Mouse (Mus musculus) heart, embryonic 11.5 days (tissue): Measurements from ENCODE around the gene Nufip1. TPM values are rescaled to one million over a fixed set of nuclear protein-coding genes. Genes with fewer than 3 reads are reported as not detected.
"Not testable (repeated sequence)": the region's sequence is repeated elsewhere in the genome, so short reads cannot be mapped to it uniquely, and the experiment has no call there.

Source experiments
- ATAC-seq: fragments of 200-750 bp; cut with Nextera tagmentation; replicated peaks from 2 replicates; pipeline ENCODE4 v1.8.0; 2017; ENCODE audit warnings: moderate library complexity; ENCODE audit not compliant: insufficient number of reproducible peaks, low FRiP score, low TSS enrichment
- H3K27ac ChIP-seq: fragments of 300-500 bp; sonication (generic); 2 replicates; pipeline ENCODE4 v1.5.1; 2014; ENCODE audit warnings: mild to moderate bottlenecking, low read depth, low read length
- H3K27me3 ChIP-seq: fragments of 300-500 bp; sonication (generic); 2 replicates; pipeline ENCODE4 v1.6.1; 2014; ENCODE audit warnings: mild to moderate bottlenecking, low read length, mixed read lengths; ENCODE audit not compliant: control insufficient read depth, insufficient read depth
- H3K36me3 ChIP-seq: fragments of 300-500 bp; sonication (generic); 2 replicates; pipeline ENCODE4 v1.6.1; 2014; ENCODE audit warnings: mild to moderate bottlenecking, low read length, moderate library complexity, mixed read lengths; ENCODE audit not compliant: control insufficient read depth, insufficient read depth
- H3K4me1 ChIP-seq: fragments of 300-500 bp; sonication (generic); 2 replicates; pipeline ENCODE4 v1.6.1; 2014; ENCODE audit warnings: low read length; ENCODE audit not compliant: control insufficient read depth, insufficient read depth
- H3K4me2 ChIP-seq: fragments of 300-500 bp; sonication (generic); 2 replicates; pipeline ENCODE4 v1.6.1; 2014; ENCODE audit warnings: mild to moderate bottlenecking, moderate library complexity
- H3K4me3 ChIP-seq: fragments of 300-500 bp; sonication (generic); 2 replicates; pipeline ENCODE4 v1.5.1; 2014; ENCODE audit warnings: low read depth, low read length
- H3K9ac ChIP-seq: fragments of 300-500 bp; sonication (generic); 2 replicates; pipeline ENCODE4 v1.6.1; 2014; ENCODE audit warnings: mild to moderate bottlenecking, low read depth, low read length, moderate library complexity
- H3K9me3 ChIP-seq: fragments of 300-500 bp; sonication (generic); replicated peaks from 2 replicates; pipeline ENCODE4 v1.6.1; 2016; ENCODE audit warnings: low read length; ENCODE audit not compliant: control insufficient read depth
- WGBS: fragments of 180-500 bp; shearing (Covaris S2); extraction: QIAGEN DNeasy Blood & Tissue Kit; methylation state at CpG from one replicate; pipeline ENCODE4 v1.1.7; 2014; ENCODE audit not compliant: insufficient replicate concordance; 5-methylcytosine and 5-hydroxymethylcytosine counted together
- polyA plus RNA-seq: library from polyadenylated mRNA; unstranded; fragments of >200 nt; fragmentation: Nextera tagmentation; extraction: Ambion mirVana; gene quantifications from 2 replicates; pipeline ENCODE4 v1.2.1, GENCODE M21; 2014

Gene Nufip1
- polyA plus RNA-seq, 1 experiment from 2014 or later: 11.4 TPM

- no peaks in the 10 kb centered on the region for H3K27me3 ChIP-seq
- no peak overlapping the region for H3K9ac ChIP-seq
- H3K9me3 ChIP-seq: no peaks in the 10 kb centered on the region
- no peak overlapping the region for H3K4me3 ChIP-seq
- no peaks in the 10 kb centered on the region for H3K36me3 ChIP-seq
- WGBS: 54% methylated on average over 5 of the region's 5 CpGs
- H3K27ac ChIP-seq: no peak overlapping the region
- no peak overlapping the region for H3K4me2 ChIP-seq
- H3K4me1 ChIP-seq: no peaks in the 10 kb centered on the region
- ATAC-seq: no peak
Measured at GRCm38 (mm10) chr14:76158192-76158785, 47.6 kb downstream of the Nufip1 start.

- H3K36me3 ChIP-seq: not testable (repeated sequence)
Measured at GRCm38 (mm10) chr14:76160580-76160979, 49.9 kb downstream of the Nufip1 start.

GRCm38 (mm10) chr14:76164236-76164635 lies 53.5 kb downstream of the Nufip1 start:
- no peak overlapping the region for H3K4me3 ChIP-seq
- no peaks in the 10 kb centered on the region for H3K9me3 ChIP-seq
- H3K9ac ChIP-seq: no peak overlapping the region
- H3K4me2 ChIP-seq: no peak overlapping the region
- 0 out of 2 replicates have a peak, but pooled peaks cover 3% of the 10 kb centered on the region for H3K27me3 ChIP-seq
- WGBS: 35% methylated on average over 11 of the region's 11 CpGs
- no peaks in the 10 kb centered on the region for H3K4me1 ChIP-seq
- ATAC-seq: no peak
- no peaks in the 10 kb centered on the region for H3K36me3 ChIP-seq
- no peak overlapping the region for H3K27ac ChIP-seq

More at GRCm38 (mm10) chr14:76160580-76160979, 49.9 kb downstream of the Nufip1 start:
- not testable (repeated sequence) for H3K4me1 ChIP-seq, H3K27ac ChIP-seq, ATAC-seq, H3K9me3 ChIP-seq, H3K4me3 ChIP-seq, H3K9ac ChIP-seq, H3K27me3 ChIP-seq, H3K4me2 ChIP-seq
- 73% methylated on average over 5 of the region's 6 CpGs for WGBS

GRCm38 (mm10) chr14:76164904-76165755 lies 54.4 kb downstream of the Nufip1 start:
- H3K4me2 ChIP-seq: peak overlapping the region; percentile 60
- WGBS: 18% methylated on average over 32 of the region's 32 CpGs
- ATAC-seq: no peak
- no peaks in the 10 kb centered on the region for H3K36me3 ChIP-seq
- no peaks in the 10 kb centered on the region for H3K4me1 ChIP-seq
- H3K27me3 ChIP-seq: 0 out of 2 replicates have a peak, but pooled peaks cover 3% of the 10 kb centered on the region
- H3K27ac ChIP-seq: no peak overlapping the region
- H3K4me3 ChIP-seq: peak overlapping the region; percentile 30
- H3K9me3 ChIP-seq: no peaks in the 10 kb centered on the region
- peak overlapping the region; percentile 46; the same call in 1 of the 2 replicates for H3K9ac ChIP-seq

GRCm38 (mm10) chr14:76169876-76170466 lies 59.3 kb downstream of the Nufip1 start:
- Histone ChIP-seq H3K4me3 (no peak overlapping the region), H3K9me3 (no peaks in the 10 kb centered on the region), H3K4me1 (no peaks in the 10 kb centered on the region), H3K4me2 (no peak overlapping the region), H3K36me3 (no peaks in the 10 kb centered on the region), H3K27me3 (no peaks in the 10 kb centered on the region), H3K9ac (no peak overlapping the region), H3K27ac (no peak overlapping the region)
- WGBS: 64% methylated on average over 11 of the region's 11 CpGs
- ATAC-seq: no peak

- WGBS: 87% methylated on average over 8 of the region's 8 CpGs
- ATAC-seq: no peak
- no peak overlapping the region for H3K4me3 ChIP-seq
- no peak overlapping the region for H3K4me2 ChIP-seq
- no peaks in the 10 kb centered on the region for H3K36me3 ChIP-seq
- no peaks in the 10 kb centered on the region for H3K4me1 ChIP-seq
- no peak overlapping the region for H3K27ac ChIP-seq
- no peak overlapping the region for H3K9ac ChIP-seq
- H3K9me3 ChIP-seq: no peaks in the 10 kb centered on the region
- no peaks in the 10 kb centered on the region for H3K27me3 ChIP-seq
Measured at GRCm38 (mm10) chr14:76171285-76171684, 60.6 kb downstream of the Nufip1 start.

GRCm38 (mm10) chr14:76174328-76174727 lies 63.6 kb downstream of the Nufip1 start:
- Histone ChIP-seq H3K27ac (no peak overlapping the region), H3K4me2 (no peak overlapping the region), H3K27me3 (no peaks in the 10 kb centered on the region), H3K9me3 (no peaks in the 10 kb centered on the region; the same call in 1 of the 2 replicates), H3K36me3 (no peaks in the 10 kb centered on the region), H3K4me1 (no peaks in the 10 kb centered on the region), H3K9ac (no peak overlapping the region), H3K4me3 (no peak overlapping the region)
- WGBS: 82% methylated on average over 7 of the region's 7 CpGs
- ATAC-seq: no peak

- ATAC-seq: no peak
- Histone ChIP-seq H3K27ac (no peak overlapping the region), H3K9ac (no peak overlapping the region)
Measured at GRCm38 (mm10) chr14:76175808-76176207, 65.1 kb downstream of the Nufip1 start.

More at GRCm38 (mm10) chr14:76175808-76176207, 65.1 kb downstream of the Nufip1 start:
- no peaks in the 10 kb centered on the region for H3K4me1 ChIP-seq
- no peaks in the 10 kb centered on the region for H3K27me3 ChIP-seq
- H3K9me3 ChIP-seq: no peaks in the 10 kb centered on the region; the same call in 1 of the 2 replicates
- WGBS: 55% methylated on average over 5 of the region's 5 CpGs
- H3K4me2 ChIP-seq: no peak overlapping the region
- H3K4me3 ChIP-seq: no peak overlapping the region
- H3K36me3 ChIP-seq: no peaks in the 10 kb centered on the region
